ENCODE assay signal across 10 mouse cellular contexts in genomic region chr10:96646867-96647462, GRCm38 (mm10). TPM values are rescaled to one million over a fixed set of nuclear protein-coding genes. Genes with fewer than 3 reads are reported as not detected.
A peak's percentile ranks its signal among the peaks of the same experiment; 100 is the strongest.
DNase-seq lines count a peak whose midpoint lies in the region; ATAC-seq and TF ChIP-seq lines count a peak whose summit lies in the region.
"Had no signal": no experiment of that assay in that cellular context is flagged by ENCODE, and none has a peak within 500 bp of the region (broad histone marks: within the 10 kb centered on the region; RNA-seq: fewer than 3 reads in every experiment).

No protein-coding gene starts in this region.

- no peak for DNase-seq in heart, postnatal 0 days (ENCODE audit: low spot score)
- no peak for DNase-seq in heart, postnatal 4 days
- peak; percentile 12 for DNase-seq in hindbrain, postnatal 0 days (ENCODE audit: low spot score)
- DNase-seq in ovary, postnatal 10 days (ENCODE audit: low spot score), result no peak
- no peak for DNase-seq in frontal cortex, postnatal 25 days (ENCODE audit: low spot score in 2 of 2)
- no peak for DNase-seq in urinary bladder, postnatal 10 days (ENCODE audit: low spot score)

- WGBS in heart, postnatal 0 days, result 67% methylated on average over 5 of the region's 5 CpGs
- 55% methylated on average over 5 of the region's 5 CpGs for WGBS in embryonic facial prominence, embryonic 15.5 days
- WGBS in hindbrain, postnatal 0 days, result 22% methylated on average over 5 of the region's 5 CpGs
- WGBS in midbrain, embryonic 16.5 days, result 39% methylated on average over 5 of the region's 5 CpGs

- TF ChIP-seq EP300 in heart, postnatal 0 days (IDR thresholded peaks at IDR 0.05; ENCODE audit: low read depth), result no peak

- no peaks in the 10 kb centered on the region for H3K36me3 ChIP-seq in heart, postnatal 0 days (replicated peaks; ENCODE audit: control insufficient read depth, insufficient read depth, low read length)
- H3K36me3 ChIP-seq in embryonic facial prominence, embryonic 15.5 days, result no peaks in the 10 kb centered on the region
- H3K36me3 ChIP-seq in hindbrain, postnatal 0 days (ENCODE audit: insufficient read depth, low read length), result no peaks in the 10 kb centered on the region
- H3K36me3 ChIP-seq in midbrain, embryonic 16.5 days (ENCODE audit: control insufficient read depth, insufficient read depth, low read length), result no peaks in the 10 kb centered on the region
- H3K36me3 ChIP-seq: G1E had no signal

- TF ChIP-seq CTCF in heart, postnatal 0 days (IDR thresholded peaks at IDR 0.05; ENCODE audit: low read depth), result no peak
- no peak for TF ChIP-seq CTCF in hindbrain, postnatal 0 days (IDR thresholded peaks at IDR 0.05; ENCODE audit: low read depth)

- no peak overlapping the region for H3K9ac ChIP-seq in heart, postnatal 0 days (replicated peaks; ENCODE audit: low read depth, low read length)
- H3K9ac ChIP-seq in embryonic facial prominence, embryonic 15.5 days, result no peak overlapping the region
- H3K9ac ChIP-seq in hindbrain, postnatal 0 days (replicated peaks; ENCODE audit: low read length), result no peak overlapping the region
- no peak overlapping the region for H3K9ac ChIP-seq in midbrain, embryonic 16.5 days (ENCODE audit: low read depth, low read length)

- no peak for ATAC-seq in heart, postnatal 0 days (ENCODE audit: insufficient read depth, low read depth)
- ATAC-seq in embryonic facial prominence, embryonic 15.5 days (ENCODE audit: insufficient number of reproducible peaks, low FRiP score, low TSS enrichment, low read depth), result 0 out of 2 replicates have a peak, but pooled peaks have one; percentile 19
- peak; percentile 66 for ATAC-seq in hindbrain, postnatal 0 days
- peak; percentile 72 for ATAC-seq in midbrain, embryonic 16.5 days

- 0 out of 2 replicates have a peak overlapping the region, but pooled peaks have one; percentile 48 for H3K27ac ChIP-seq in heart, postnatal 0 days (ENCODE audit: low read depth)
- H3K27ac ChIP-seq in embryonic facial prominence, embryonic 15.5 days (replicated peaks), result no peak overlapping the region
- peak overlapping the region; percentile 43 for H3K27ac ChIP-seq in hindbrain, postnatal 0 days
- peak overlapping the region; percentile 74 for H3K27ac ChIP-seq in midbrain, embryonic 16.5 days (ENCODE audit: low read length)

- peaks cover 16% of the 10 kb centered on the region for H3K4me1 ChIP-seq in heart, postnatal 0 days (ENCODE audit: control insufficient read depth, insufficient read depth)
- H3K4me1 ChIP-seq in embryonic facial prominence, embryonic 15.5 days, result peaks cover 14% of the 10 kb centered on the region
- peaks cover 10% of the 10 kb centered on the region; the same call in 1 of the 2 replicates for H3K4me1 ChIP-seq in hindbrain, postnatal 0 days (ENCODE audit: insufficient read depth, low read length)
- peaks cover 11% of the 10 kb centered on the region for H3K4me1 ChIP-seq in midbrain, embryonic 16.5 days (ENCODE audit: control insufficient read depth, insufficient read depth, low read length)

- H3K9me3 ChIP-seq in heart, postnatal 0 days (replicated peaks; ENCODE audit: control insufficient read depth, low read length), result no peaks in the 10 kb centered on the region
- no peaks in the 10 kb centered on the region for H3K9me3 ChIP-seq in embryonic facial prominence, embryonic 15.5 days (replicated peaks)
- no peaks in the 10 kb centered on the region for H3K9me3 ChIP-seq in hindbrain, postnatal 0 days (ENCODE audit: low read length)
- H3K9me3 ChIP-seq in midbrain, embryonic 16.5 days (replicated peaks; ENCODE audit: control insufficient read depth, low read length, poor library complexity, severe bottlenecking), result no peaks in the 10 kb centered on the region
- H3K9me3 ChIP-seq: megakaryocyte, embryonic 14.5 days had no signal

- peak overlapping the region; percentile 27 for H3K4me2 ChIP-seq in heart, postnatal 0 days (ENCODE audit: low read depth, low read length)
- H3K4me2 ChIP-seq in embryonic facial prominence, embryonic 15.5 days (replicated peaks), result peak overlapping the region; percentile 17; the same call in 1 of the 2 replicates
- peak overlapping the region; percentile 42 for H3K4me2 ChIP-seq in hindbrain, postnatal 0 days (ENCODE audit: low read depth, low read length)
- H3K4me2 ChIP-seq in midbrain, embryonic 16.5 days (ENCODE audit: low read length), result peak overlapping the region; percentile 36

- H3K4me3 ChIP-seq in heart, postnatal 0 days (ENCODE audit: low read depth, low read length), result no peak overlapping the region
- no peak overlapping the region; the same call in 1 of the 2 replicates for H3K4me3 ChIP-seq in embryonic facial prominence, embryonic 15.5 days (replicated peaks)
- H3K4me3 ChIP-seq in hindbrain, postnatal 0 days (ENCODE audit: low read length), result no peak overlapping the region
- no peak overlapping the region for H3K4me3 ChIP-seq in midbrain, embryonic 16.5 days (ENCODE audit: low read depth, low read length)

- H3K27me3 ChIP-seq in heart, postnatal 0 days (ENCODE audit: control insufficient read depth, insufficient read depth, low read length), result no peaks in the 10 kb centered on the region
- H3K27me3 ChIP-seq in embryonic facial prominence, embryonic 15.5 days, result no peaks in the 10 kb centered on the region
- no peaks in the 10 kb centered on the region for H3K27me3 ChIP-seq in hindbrain, postnatal 0 days (ENCODE audit: insufficient read depth, low read length)
- no peaks in the 10 kb centered on the region for H3K27me3 ChIP-seq in midbrain, embryonic 16.5 days (ENCODE audit: control insufficient read depth, insufficient read depth, low read depth, low read length)

RNA-seq across cellular contexts. Expression of gene Btg1, which starts 30.2 kb away (rescaled TPM):
- 21.6 and 24.7 TPM in 2 replicates for total RNA-seq in heart, postnatal 0 days (2014; rRNA removed; ENCODE audit: low replicate concordance)
- 28.7 and 38.9 TPM in 2 replicates for polyA plus RNA-seq in heart, postnatal 0 days (2015; fragmentation: Nextera tagmentation; extraction: Ambion mirVana)
- total RNA-seq in heart, postnatal 4 days (2021), result 10 to 100 TPM; 73.5 to 81.5 TPM
- polyA plus RNA-seq in embryonic facial prominence, embryonic 15.5 days (2015; fragmentation: Nextera tagmentation; extraction: Ambion mirVana), result 87.6 and 89.2 TPM in 2 replicates
- total RNA-seq in hindbrain, postnatal 0 days (2014; rRNA removed), result 18.7 and 18.9 TPM in 2 replicates
- polyA plus RNA-seq in hindbrain, postnatal 0 days (2015; fragmentation: Nextera tagmentation; extraction: Ambion mirVana), result 28.6 and 29.7 TPM in 2 replicates
- polyA plus RNA-seq in midbrain, embryonic 16.5 days (2015; fragmentation: Nextera tagmentation; extraction: Ambion mirVana), result 33.6 and 46.5 TPM in 2 replicates
